Mouse (Mus musculus): Measurements from ENCODE around the gene Hist1h4i. TPM values are rescaled to one million over a fixed set of nuclear protein-coding genes. Genes with fewer than 3 reads are reported as not detected.
A peak's percentile ranks its signal among the peaks of the same experiment; 100 is the strongest.

Hist1h4i gene
- total and polyA plus RNA-seq, 3 experiments: 12.6 to 284 (median 52.2) TPM

GRCm38 (mm10) chr13:22033741-22034442 lies 7.3 kb downstream of the Hist1h4i start:
- Histone ChIP-seq H3K27me3 (ENCODE audit: insufficient read depth, low read length) (no peaks in the 10 kb centered on the region), H3K36me3 (replicated peaks) (no peaks in the 10 kb centered on the region), H3K9me3 (replicated peaks) (no peaks in the 10 kb centered on the region), H3K4me3 (ENCODE audit: low read depth, low read length) (no peak overlapping the region), H3K4me1 (ENCODE audit: insufficient read depth, low read depth, low read length) (peaks cover 43% of the 10 kb centered on the region)
- no peak for DNase-seq (ENCODE audit: low spot score)
- TF ChIP-seq POLR2AphosphoS5 (IDR thresholded peaks at IDR 0.05; ENCODE audit: insufficient replicate concordance, low read depth, low read length) (peak; percentile 93; the same call in 1 of the 2 replicates), GATA2 (IDR thresholded peaks at IDR 0.05; ENCODE audit: borderline replicate concordance, low read depth, low read length) (no peak)
- no peak for ATAC-seq (ENCODE audit: extremely low read depth, insufficient number of reproducible peaks, low FRiP score, poor library complexity, severe bottlenecking)

- DNase-seq (ENCODE audit: low spot score): no peak
- no peaks in the 10 kb centered on the region for H3K9me3 ChIP-seq (replicated peaks)
- H3K4me3 ChIP-seq (ENCODE audit: low read depth, low read length): no peak overlapping the region
- ATAC-seq (ENCODE audit: extremely low read depth, insufficient number of reproducible peaks, low FRiP score, poor library complexity, severe bottlenecking): no peak
- H3K36me3 ChIP-seq (replicated peaks): no peaks in the 10 kb centered on the region
- no peak for TF ChIP-seq GATA1 (IDR thresholded peaks at IDR 0.05; ENCODE audit: borderline replicate concordance, low read length)
- no peak for TF ChIP-seq POLR2AphosphoS5 (IDR thresholded peaks at IDR 0.05; ENCODE audit: insufficient replicate concordance, low read depth, low read length)
- TF ChIP-seq CTCF (IDR thresholded peaks at IDR 0.05; ENCODE audit: low read depth, low read length): no peak
- TF ChIP-seq GATA2 (IDR thresholded peaks at IDR 0.05; ENCODE audit: borderline replicate concordance, low read depth, low read length): no peak
- no peak for TF ChIP-seq TAL1 (conservative IDR thresholded peaks at IDR 0.05; ENCODE audit: low read depth, low read length)
- 0 out of 2 replicates have a peak, but pooled peaks cover 3% of the 10 kb centered on the region for H3K27me3 ChIP-seq (ENCODE audit: insufficient read depth, low read length)
- H3K4me1 ChIP-seq (ENCODE audit: insufficient read depth, low read depth, low read length): peaks cover 45% of the 10 kb centered on the region
Measured at GRCm38 (mm10) chr13:22030493-22030892, 10.7 kb downstream of the Hist1h4i start.

GRCm38 (mm10) chr13:22029928-22030327 lies 11.2 kb downstream of the Hist1h4i start:
- no peak for DNase-seq (ENCODE audit: low spot score)
- no peaks in the 10 kb centered on the region for H3K36me3 ChIP-seq (replicated peaks)
- H3K4me3 ChIP-seq (ENCODE audit: low read depth, low read length): no peak overlapping the region; the same call in 1 of the 2 replicates
- peaks cover 44% of the 10 kb centered on the region for H3K4me1 ChIP-seq (ENCODE audit: insufficient read depth, low read depth, low read length)
- TF ChIP-seq GATA2 (IDR thresholded peaks at IDR 0.05; ENCODE audit: borderline replicate concordance, low read depth, low read length) (no peak), CTCF (IDR thresholded peaks at IDR 0.05; ENCODE audit: low read depth, low read length) (no peak), TAL1 (conservative IDR thresholded peaks at IDR 0.05; ENCODE audit: low read depth, low read length) (no peak), GATA1 (IDR thresholded peaks at IDR 0.05; ENCODE audit: borderline replicate concordance, low read length) (no peak), POLR2AphosphoS5 (IDR thresholded peaks at IDR 0.05; ENCODE audit: insufficient replicate concordance, low read depth, low read length) (no peak)
- no peak for ATAC-seq (ENCODE audit: extremely low read depth, insufficient number of reproducible peaks, low FRiP score, poor library complexity, severe bottlenecking)
- H3K27me3 ChIP-seq (ENCODE audit: insufficient read depth, low read length): 0 out of 2 replicates have a peak, but pooled peaks cover 3% of the 10 kb centered on the region
- no peaks in the 10 kb centered on the region for H3K9me3 ChIP-seq (replicated peaks)

GRCm38 (mm10) chr13:22028673-22029460 lies 12.3 kb downstream of the Hist1h4i start:
- DNase-seq (ENCODE audit: low spot score) (peak; percentile 35), ATAC-seq (ENCODE audit: extremely low read depth, insufficient number of reproducible peaks, low FRiP score, poor library complexity, severe bottlenecking) (peak; percentile 69)
- H3K4me3 ChIP-seq (ENCODE audit: low read depth, low read length): peak overlapping the region; percentile 71
- H3K36me3 ChIP-seq (replicated peaks): no peaks in the 10 kb centered on the region
- TF ChIP-seq CTCF (IDR thresholded peaks at IDR 0.05; ENCODE audit: low read depth, low read length) (peak; percentile 74), POLR2AphosphoS5 (IDR thresholded peaks at IDR 0.05; ENCODE audit: insufficient replicate concordance, low read depth, low read length) (no peak), GATA1 (IDR thresholded peaks at IDR 0.05; ENCODE audit: borderline replicate concordance, low read length) (no peak), TAL1 (conservative IDR thresholded peaks at IDR 0.05; ENCODE audit: low read depth, low read length) (no peak), GATA2 (IDR thresholded peaks at IDR 0.05; ENCODE audit: borderline replicate concordance, low read depth, low read length) (no peak)
- no peaks in the 10 kb centered on the region for H3K9me3 ChIP-seq (replicated peaks)
- 0 out of 2 replicates have a peak, but pooled peaks cover 3% of the 10 kb centered on the region for H3K27me3 ChIP-seq (ENCODE audit: insufficient read depth, low read length)
- H3K4me1 ChIP-seq (ENCODE audit: insufficient read depth, low read depth, low read length): peaks cover 39% of the 10 kb centered on the region

- DNase-seq (ENCODE audit: low spot score) (no peak), ATAC-seq (ENCODE audit: extremely low read depth, insufficient number of reproducible peaks, low FRiP score, poor library complexity, severe bottlenecking) (no peak)
- Histone ChIP-seq H3K4me3 (ENCODE audit: low read depth, low read length) (peak overlapping the region; percentile 70), H3K36me3 (replicated peaks) (no peaks in the 10 kb centered on the region), H3K4me1 (ENCODE audit: insufficient read depth, low read depth, low read length) (peaks cover 31% of the 10 kb centered on the region), H3K27me3 (ENCODE audit: insufficient read depth, low read length) (0 out of 2 replicates have a peak, but pooled peaks cover 3% of the 10 kb centered on the region), H3K9me3 (replicated peaks) (no peaks in the 10 kb centered on the region)
- TF ChIP-seq GATA1 (IDR thresholded peaks at IDR 0.05; ENCODE audit: borderline replicate concordance, low read length) (no peak), POLR2AphosphoS5 (IDR thresholded peaks at IDR 0.05; ENCODE audit: insufficient replicate concordance, low read depth, low read length) (no peak), TAL1 (conservative IDR thresholded peaks at IDR 0.05; ENCODE audit: low read depth, low read length) (no peak), CTCF (IDR thresholded peaks at IDR 0.05; ENCODE audit: low read depth, low read length) (no peak), GATA2 (IDR thresholded peaks at IDR 0.05; ENCODE audit: borderline replicate concordance, low read depth, low read length) (no peak)
Measured at GRCm38 (mm10) chr13:22026058-22027031, 14.8 kb downstream of the Hist1h4i start.

All from G1E (cell line).